Mouse (Mus musculus): ENCODE measurements around the gene Zkscan14.
A peak's percentile ranks its signal among the peaks of the same experiment; 100 is the strongest.

Gene Zkscan14

GRCm38 (mm10) chr5:145200387-145200786, 1.3 kb downstream of the Zkscan14 start:
- no peak for DNase-seq

- DNase-seq = no peak
These were observed 9.7 kb downstream of the Zkscan14 start, which contains the start of gene Atp5j2 for GRCm38 (mm10) chr5:145191962-145192361. Atp5j2 (minus strand) TSS chr5:145192062.

DNA sequence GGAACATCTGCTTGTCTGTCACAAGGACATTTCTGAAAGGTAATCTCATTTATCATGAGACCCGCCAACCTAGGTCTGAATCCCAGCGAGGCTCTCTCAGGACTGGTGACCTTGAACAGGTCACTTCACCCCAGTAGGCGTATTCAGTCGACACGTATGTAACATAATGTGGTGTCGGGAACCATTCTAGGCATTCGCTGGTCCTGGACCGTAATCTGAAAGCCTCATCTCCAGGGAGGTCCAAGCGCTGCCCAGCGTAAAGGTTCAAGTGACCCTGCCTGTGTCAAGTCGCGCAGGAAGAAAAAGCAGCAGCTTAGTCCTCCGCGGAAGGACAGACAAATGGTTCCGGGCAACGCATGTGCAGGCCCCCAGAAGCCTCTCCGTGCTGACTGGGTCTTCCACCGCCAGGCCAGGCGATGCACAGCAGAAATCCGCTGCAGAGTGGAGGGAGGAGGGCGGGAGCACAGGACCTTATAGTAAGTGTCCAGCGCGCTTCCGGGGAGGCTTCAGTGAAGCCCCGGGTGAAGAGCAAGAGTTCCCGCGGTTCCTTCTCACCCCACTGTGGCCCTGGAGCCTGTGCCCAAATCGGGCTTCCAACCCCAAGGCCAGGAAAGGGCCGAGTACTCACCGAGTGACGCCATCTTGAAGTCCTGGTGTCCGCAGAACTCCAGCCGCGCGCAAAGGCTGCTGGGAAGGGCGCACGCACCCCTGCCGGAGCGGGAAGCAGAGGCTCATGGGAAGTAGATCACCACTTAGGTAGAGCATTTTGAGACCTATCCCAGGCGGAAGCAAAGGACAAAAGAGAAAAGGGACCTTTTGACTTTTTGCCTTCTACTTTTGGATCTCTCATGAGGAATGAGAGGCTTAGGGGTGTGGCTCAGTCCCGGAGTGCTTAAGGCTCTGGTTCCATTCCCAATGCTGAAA, 10.5 kb downstream of the Zkscan14 start:
- peak; percentile 90 for DNase-seq

- no peak for DNase-seq
These were observed 11.3 kb downstream of the Zkscan14 start for GRCm38 (mm10) chr5:145190373-145190772.

DNA sequence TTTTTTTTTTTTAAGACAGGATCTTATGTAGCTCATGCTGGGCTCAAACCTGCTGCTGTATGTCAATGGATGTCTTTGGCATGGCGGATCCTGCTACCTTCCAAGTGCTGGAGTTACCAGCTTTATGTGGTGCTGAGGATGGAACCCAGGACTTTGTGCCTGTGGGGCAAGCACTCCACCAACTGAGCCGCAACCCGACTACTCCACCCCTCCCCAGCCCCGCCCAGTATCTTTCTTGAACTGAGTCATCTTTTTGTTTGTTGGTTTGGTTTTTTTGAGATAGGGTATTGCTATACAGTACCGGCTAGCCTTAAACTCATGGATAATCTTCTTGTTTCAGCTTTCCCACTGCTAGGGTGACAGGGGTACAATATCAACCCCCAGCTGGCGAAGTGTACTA, 12.3 kb downstream of the Zkscan14 start:
- no peak for DNase-seq

GRCm38 (mm10) chr5:145185244-145185643, 16.4 kb downstream of the Zkscan14 start:
- no peak for DNase-seq

DNA sequence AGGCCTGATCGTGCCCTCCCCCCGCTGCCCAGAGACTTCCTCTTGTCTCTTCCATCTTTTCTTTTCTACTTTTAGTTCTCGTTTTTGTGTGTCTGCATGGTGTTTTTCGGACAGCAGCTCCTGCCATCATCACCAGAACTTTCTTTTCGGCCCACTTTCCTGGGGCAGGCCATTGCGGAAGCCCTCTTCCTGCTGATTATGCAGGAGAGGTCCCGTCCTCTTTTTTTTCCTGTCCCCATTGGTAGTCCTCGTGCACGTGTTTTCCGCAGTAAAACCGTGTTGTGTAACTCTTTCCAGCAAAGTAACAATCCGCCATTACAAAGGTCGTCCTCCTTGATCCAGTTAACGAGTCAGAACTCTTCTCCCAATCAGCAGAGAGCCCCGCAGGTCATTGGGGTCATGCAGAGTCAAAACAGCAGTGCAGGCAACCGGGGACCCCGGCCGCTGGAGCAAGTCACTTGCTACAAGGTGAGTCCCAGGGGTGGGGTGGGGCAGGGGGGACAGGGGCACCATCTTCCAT, 23.1 kb downstream of the Zkscan14 start:
- no peak for DNase-seq

DNA sequence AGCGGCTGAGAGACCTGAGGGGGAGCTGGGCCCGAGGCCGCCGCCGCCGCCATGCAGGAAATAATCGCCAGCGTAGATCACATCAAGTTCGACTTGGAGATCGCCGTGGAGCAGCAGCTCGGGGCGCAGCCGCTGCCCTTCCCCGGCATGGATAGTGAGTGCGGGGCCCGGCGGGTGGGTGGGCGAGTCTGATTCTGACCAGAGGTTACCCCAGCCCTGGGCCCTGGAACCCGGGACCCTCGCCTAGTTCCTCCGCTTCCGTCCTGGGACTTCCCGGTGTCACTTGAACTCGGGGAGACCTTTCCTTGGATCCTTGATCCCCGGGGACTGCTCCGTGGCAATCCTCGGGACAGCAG, 34.4 kb downstream of the Zkscan14 start:
- DNase-seq = no peak

DNA sequence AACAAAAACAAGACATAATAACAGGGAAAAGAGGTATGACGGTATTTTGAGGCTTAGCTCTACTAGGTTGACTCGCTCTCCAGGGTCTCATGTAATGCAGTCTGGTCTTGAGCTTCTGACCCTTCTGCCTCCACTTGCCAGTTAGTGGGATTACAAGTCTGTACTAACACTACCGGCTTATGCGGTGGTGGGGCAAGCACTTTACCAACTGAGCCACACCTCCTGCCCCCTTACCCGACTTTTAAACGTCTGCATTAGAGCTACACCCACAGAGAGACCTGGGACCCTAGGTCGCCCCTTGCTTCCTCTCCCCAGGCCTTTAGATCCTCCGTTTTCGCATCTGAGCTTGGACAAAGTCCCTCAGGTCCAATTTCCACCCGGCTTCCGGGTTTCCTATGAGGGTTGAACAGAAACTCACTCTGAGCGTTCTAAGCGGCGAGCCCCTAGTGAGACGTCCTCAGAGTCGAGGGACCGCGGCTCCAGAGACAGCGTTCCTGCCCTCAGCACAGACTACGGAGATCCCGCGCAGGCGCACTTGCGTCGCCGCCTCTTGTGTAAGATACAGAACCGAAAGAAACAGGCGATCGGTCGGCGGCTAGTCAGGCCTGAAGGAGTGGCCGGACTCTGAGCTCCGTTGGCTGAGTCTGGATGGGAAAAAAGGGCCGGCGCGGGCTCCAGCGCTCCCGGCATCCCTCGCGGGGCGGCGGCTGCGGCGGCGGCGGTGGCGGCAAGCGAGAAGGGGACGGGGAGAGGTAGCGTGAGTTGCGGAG, 34.9 kb downstream of the Zkscan14 start, which contains the start of the genes Ptcd1 and Cpsf4:
Gene Ptcd1, minus strand, starts transcription at position 573 of the 770 bp plus-strand sequence.
Gene Cpsf4, plus strand, starts transcription at position 678 of the 770 bp plus-strand sequence.
- DNase-seq = peak; percentile 99

- DNase-seq = no peak
These were observed 36.5 kb downstream of the Zkscan14 start for GRCm38 (mm10) chr5:145165184-145165583.

DNA sequence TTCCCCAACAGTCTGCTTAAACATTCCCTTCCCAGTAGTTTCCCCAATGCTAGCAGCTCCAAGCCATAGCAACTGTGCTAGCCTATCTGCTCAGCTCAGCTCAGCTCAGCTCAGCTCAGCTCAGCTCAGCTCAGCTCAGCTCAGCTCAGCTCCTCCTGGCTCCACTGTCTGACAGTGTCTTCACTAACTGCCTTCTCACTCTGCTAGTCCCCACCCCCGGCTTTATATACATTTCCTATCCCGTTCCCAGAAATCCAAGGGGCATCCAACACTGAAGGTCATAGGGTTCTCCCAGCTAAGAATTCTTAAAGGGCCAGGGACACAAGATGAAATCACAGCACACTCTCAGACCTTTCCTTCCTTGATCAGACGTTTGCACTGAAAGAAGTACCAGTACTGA, 37.0 kb downstream of the Zkscan14 start:
- no peak for DNase-seq

- no peak for DNase-seq
These were observed 40.3 kb downstream of the Zkscan14 start for GRCm38 (mm10) chr5:145161361-145161760.

DNA sequence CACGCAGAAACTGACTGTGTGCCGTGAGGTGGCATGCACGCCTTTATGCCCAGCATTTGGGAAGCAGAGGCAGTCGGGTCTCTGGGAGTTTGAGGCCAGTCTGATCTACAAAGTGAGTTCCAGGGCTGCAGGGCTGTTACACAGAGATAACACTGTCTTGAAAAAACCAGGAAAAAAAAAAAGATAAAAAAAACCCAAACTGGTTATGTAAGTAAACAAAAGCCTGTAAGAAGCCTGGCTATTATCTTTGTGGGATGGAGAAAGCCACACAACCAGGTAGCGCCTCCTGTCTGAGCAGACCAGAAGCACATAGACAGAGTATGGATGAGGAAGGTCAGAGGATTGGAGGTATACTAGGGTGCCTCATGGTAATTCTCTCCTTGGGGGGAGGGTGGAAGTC, 49.0 kb downstream of the Zkscan14 start:
- DNase-seq = no peak

DNA sequence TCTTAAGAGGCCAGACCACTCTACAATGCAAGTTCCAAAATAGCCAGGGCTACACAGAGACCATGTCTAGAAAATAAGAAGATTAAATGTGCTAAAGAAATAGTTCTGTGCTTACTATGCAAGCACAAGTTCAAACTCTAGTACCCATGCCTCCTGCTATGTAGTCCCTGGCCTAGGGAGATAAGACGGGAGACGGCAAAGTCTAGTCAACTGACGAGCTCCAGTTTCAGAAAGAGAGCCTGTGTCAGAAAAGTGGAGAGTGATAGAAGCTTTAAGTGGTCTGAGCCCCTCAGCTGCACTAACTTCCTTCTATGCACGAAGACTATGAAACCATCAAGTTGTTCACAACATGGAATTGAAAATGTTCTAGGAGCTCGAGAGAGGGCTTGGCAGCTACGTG, 52.4 kb downstream of the Zkscan14 start:
- no peak for DNase-seq

GRCm38 (mm10) chr5:145147748-145148147, 53.9 kb downstream of the Zkscan14 start:
- no peak for DNase-seq
